Mouse (Mus musculus): ENCODE results near the gene Upp2. TPM values are rescaled to one million over a fixed set of nuclear protein-coding genes. Genes with fewer than 3 reads are reported as not detected.

Upp2 gene
- total and polyA plus RNA-seq, 3 experiments = 0.66 TPM; not detected in 2

DNA sequence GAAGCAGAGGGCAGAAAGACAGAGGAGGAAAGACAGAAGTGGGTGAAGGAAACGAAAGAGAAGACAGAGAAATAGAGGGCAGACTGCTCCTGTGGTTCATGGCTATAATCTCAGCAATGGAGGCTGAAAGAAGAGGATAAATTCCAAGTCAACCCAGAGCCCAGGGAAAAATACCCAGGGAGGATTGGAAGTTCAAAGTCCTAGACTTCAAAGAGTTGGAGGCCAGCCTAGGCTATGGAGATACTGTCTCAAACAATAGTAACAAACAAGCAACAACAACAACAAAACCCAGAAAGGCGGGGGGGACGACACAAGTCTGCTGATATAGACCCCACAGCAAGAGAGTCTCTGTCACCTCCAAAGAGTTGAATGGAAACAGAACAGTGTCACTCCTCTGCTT lies 14.8 kb upstream of the Upp2 start:
- Histone ChIP-seq H3K9me3 (replicated peaks) (peaks cover 51% of the 10 kb centered on the region), H3K4me3 (ENCODE audit: low read depth, low read length) (no peak overlapping the region), H3K36me3 (replicated peaks) (no peaks in the 10 kb centered on the region), H3K4me1 (ENCODE audit: insufficient read depth, low read depth, low read length) (no peaks in the 10 kb centered on the region), H3K27me3 (ENCODE audit: insufficient read depth, low read length) (no peaks in the 10 kb centered on the region)
- ATAC-seq (ENCODE audit: extremely low read depth, insufficient number of reproducible peaks, low FRiP score, poor library complexity, severe bottlenecking) (no peak), DNase-seq (ENCODE audit: low spot score) (no peak)
- TF ChIP-seq GATA1 (IDR thresholded peaks at IDR 0.05; ENCODE audit: borderline replicate concordance, low read length) = no peak
- TF ChIP-seq POLR2AphosphoS5 (IDR thresholded peaks at IDR 0.05; ENCODE audit: insufficient replicate concordance, low read depth, low read length) = no peak
- no peak for TF ChIP-seq CTCF (IDR thresholded peaks at IDR 0.05; ENCODE audit: low read depth, low read length)
- TF ChIP-seq TAL1 (conservative IDR thresholded peaks at IDR 0.05; ENCODE audit: low read depth, low read length) = no peak
- no peak for TF ChIP-seq GATA2 (IDR thresholded peaks at IDR 0.05; ENCODE audit: borderline replicate concordance, low read depth, low read length)

DNA sequence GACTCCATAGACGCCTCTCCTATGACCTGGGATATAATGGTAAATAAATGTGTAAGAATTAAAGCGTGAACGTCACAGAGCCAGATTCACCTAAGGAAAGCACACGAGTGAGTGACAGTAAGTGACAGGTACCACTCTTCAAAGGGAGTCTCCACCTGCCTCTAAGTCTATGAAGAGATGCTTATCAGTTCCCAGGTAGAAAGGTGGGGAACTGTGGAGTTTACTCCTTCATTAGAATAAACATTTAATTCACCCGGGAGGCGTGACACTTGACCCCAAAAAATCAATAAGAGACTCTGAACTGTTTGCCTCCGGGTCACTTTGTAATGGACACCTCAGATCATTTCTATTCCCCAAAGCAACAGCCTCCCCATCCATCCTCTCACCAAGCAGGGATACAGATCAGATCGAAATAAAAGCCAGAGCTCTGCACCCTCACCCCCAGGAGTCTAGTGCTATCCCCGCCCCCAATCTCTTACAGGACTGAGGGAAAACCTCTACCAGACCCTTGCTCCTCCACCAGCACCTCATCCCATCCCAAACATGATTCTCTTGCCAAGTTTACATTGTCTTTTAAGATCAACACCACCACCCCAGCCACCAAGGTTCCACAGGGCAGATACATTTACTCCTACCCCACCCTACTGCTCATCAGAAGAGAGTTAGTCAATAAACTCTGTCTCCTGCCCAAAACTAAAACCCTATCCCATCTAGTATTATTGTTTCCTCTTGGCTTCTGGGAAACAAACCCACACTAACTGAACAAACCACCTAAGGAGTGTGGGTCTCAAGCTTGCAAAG lies 9.9 kb upstream of the Upp2 start:
- no peaks in the 10 kb centered on the region for H3K36me3 ChIP-seq (replicated peaks)
- peaks cover 51% of the 10 kb centered on the region for H3K9me3 ChIP-seq (replicated peaks)
- no peaks in the 10 kb centered on the region for H3K27me3 ChIP-seq (ENCODE audit: insufficient read depth, low read length)
- H3K4me3 ChIP-seq (ENCODE audit: low read depth, low read length) = no peak overlapping the region
- H3K4me1 ChIP-seq (ENCODE audit: insufficient read depth, low read depth, low read length) = no peaks in the 10 kb centered on the region
- ATAC-seq (ENCODE audit: extremely low read depth, insufficient number of reproducible peaks, low FRiP score, poor library complexity, severe bottlenecking) = no peak
- DNase-seq (ENCODE audit: low spot score) = no peak
- no peak for TF ChIP-seq TAL1 (conservative IDR thresholded peaks at IDR 0.05; ENCODE audit: low read depth, low read length)
- no peak for TF ChIP-seq POLR2AphosphoS5 (IDR thresholded peaks at IDR 0.05; ENCODE audit: insufficient replicate concordance, low read depth, low read length)
- no peak for TF ChIP-seq GATA2 (IDR thresholded peaks at IDR 0.05; ENCODE audit: borderline replicate concordance, low read depth, low read length)
- TF ChIP-seq GATA1 (IDR thresholded peaks at IDR 0.05; ENCODE audit: borderline replicate concordance, low read length) = no peak
- TF ChIP-seq CTCF (IDR thresholded peaks at IDR 0.05; ENCODE audit: low read depth, low read length) = no peak

DNA sequence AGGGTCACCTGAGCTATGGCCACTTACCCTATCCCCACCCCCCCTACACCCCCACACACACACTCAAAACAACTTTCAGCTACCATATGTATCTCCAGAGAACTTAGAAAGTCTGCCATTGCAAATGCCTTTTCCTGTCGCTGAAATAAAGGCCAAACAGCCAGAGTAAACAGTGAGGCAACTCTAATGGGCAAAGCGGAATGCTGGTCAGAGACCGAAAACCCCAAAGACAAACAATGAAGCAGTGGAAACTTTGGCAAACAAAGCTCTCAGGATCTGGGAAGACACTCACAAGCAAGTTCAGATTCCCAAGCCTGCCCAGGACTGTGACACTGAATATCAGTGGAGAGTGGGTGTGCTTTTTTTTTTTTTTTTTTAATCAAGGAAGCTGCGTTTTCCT lies 5.0 kb upstream of the Upp2 start:
- Histone ChIP-seq H3K9me3 (replicated peaks) (peaks cover 67% of the 10 kb centered on the region), H3K36me3 (replicated peaks) (no peaks in the 10 kb centered on the region), H3K4me1 (ENCODE audit: insufficient read depth, low read depth, low read length) (no peaks in the 10 kb centered on the region), H3K4me3 (ENCODE audit: low read depth, low read length) (no peak overlapping the region), H3K27me3 (ENCODE audit: insufficient read depth, low read length) (no peaks in the 10 kb centered on the region)
- ATAC-seq (ENCODE audit: extremely low read depth, insufficient number of reproducible peaks, low FRiP score, poor library complexity, severe bottlenecking) (no peak), DNase-seq (ENCODE audit: low spot score) (no peak)
- TF ChIP-seq GATA1 (IDR thresholded peaks at IDR 0.05; ENCODE audit: borderline replicate concordance, low read length) (no peak), TAL1 (conservative IDR thresholded peaks at IDR 0.05; ENCODE audit: low read depth, low read length) (no peak), POLR2AphosphoS5 (IDR thresholded peaks at IDR 0.05; ENCODE audit: insufficient replicate concordance, low read depth, low read length) (no peak), CTCF (IDR thresholded peaks at IDR 0.05; ENCODE audit: low read depth, low read length) (no peak), GATA2 (IDR thresholded peaks at IDR 0.05; ENCODE audit: borderline replicate concordance, low read depth, low read length) (no peak)

DNA sequence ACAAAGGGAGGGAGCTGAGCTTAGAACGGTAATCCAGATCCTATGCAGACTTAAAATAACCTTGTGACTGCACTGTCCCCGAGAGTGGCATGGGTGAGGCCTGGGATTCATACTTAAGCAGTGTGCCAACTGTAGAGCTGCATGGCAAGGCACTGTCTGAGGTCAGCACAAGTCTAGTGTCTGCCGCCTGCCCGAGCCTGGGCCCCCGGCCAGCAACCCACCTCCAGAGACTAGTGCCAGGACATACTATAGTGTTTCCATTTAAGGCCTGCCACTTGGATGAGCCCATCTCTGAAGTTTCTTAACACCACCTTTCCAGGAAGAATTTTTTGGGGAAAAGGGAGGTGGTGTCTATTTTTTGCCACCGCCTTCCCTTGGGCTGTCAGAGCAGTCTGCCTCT lies 1.8 kb upstream of the Upp2 start:
- no peaks in the 10 kb centered on the region for H3K27me3 ChIP-seq (ENCODE audit: insufficient read depth, low read length)
- H3K4me1 ChIP-seq (ENCODE audit: insufficient read depth, low read depth, low read length) = no peaks in the 10 kb centered on the region
- peaks cover 59% of the 10 kb centered on the region for H3K9me3 ChIP-seq (replicated peaks)
- DNase-seq (ENCODE audit: low spot score) = no peak
- H3K36me3 ChIP-seq (replicated peaks) = no peaks in the 10 kb centered on the region
- TF ChIP-seq GATA1 (IDR thresholded peaks at IDR 0.05; ENCODE audit: borderline replicate concordance, low read length) = no peak
- no peak for TF ChIP-seq GATA2 (IDR thresholded peaks at IDR 0.05; ENCODE audit: borderline replicate concordance, low read depth, low read length)
- TF ChIP-seq CTCF (IDR thresholded peaks at IDR 0.05; ENCODE audit: low read depth, low read length) = no peak
- no peak for TF ChIP-seq POLR2AphosphoS5 (IDR thresholded peaks at IDR 0.05; ENCODE audit: insufficient replicate concordance, low read depth, low read length)
- no peak for TF ChIP-seq TAL1 (conservative IDR thresholded peaks at IDR 0.05; ENCODE audit: low read depth, low read length)
- ATAC-seq (ENCODE audit: extremely low read depth, insufficient number of reproducible peaks, low FRiP score, poor library complexity, severe bottlenecking) = no peak
- H3K4me3 ChIP-seq (ENCODE audit: low read depth, low read length) = no peak overlapping the region

DNA sequence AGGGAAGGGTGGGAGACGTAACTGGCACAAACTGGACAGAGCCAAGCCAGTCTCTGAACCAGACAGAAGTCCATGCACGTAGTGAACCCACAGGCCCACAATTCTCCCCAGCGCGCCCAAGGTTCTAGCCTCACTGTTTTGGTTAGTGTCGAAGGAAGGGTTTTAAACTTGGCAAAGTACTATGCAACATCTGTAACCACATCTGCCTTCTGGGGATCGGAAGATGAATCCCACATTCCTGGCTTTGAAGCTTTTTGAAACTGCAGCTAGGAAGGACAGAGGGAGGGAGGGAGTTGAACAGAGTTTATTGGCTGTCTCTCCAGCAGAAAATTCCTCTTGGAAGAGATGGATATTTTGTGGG lies 1.1 kb upstream of the Upp2 start:
- Histone ChIP-seq H3K4me1 (ENCODE audit: insufficient read depth, low read depth, low read length) (no peaks in the 10 kb centered on the region), H3K4me3 (ENCODE audit: low read depth, low read length) (no peak overlapping the region), H3K27me3 (ENCODE audit: insufficient read depth, low read length) (no peaks in the 10 kb centered on the region), H3K36me3 (replicated peaks) (no peaks in the 10 kb centered on the region), H3K9me3 (replicated peaks) (peaks cover 55% of the 10 kb centered on the region)
- TF ChIP-seq CTCF (IDR thresholded peaks at IDR 0.05; ENCODE audit: low read depth, low read length) = no peak
- no peak for TF ChIP-seq POLR2AphosphoS5 (IDR thresholded peaks at IDR 0.05; ENCODE audit: insufficient replicate concordance, low read depth, low read length)
- no peak for TF ChIP-seq GATA2 (IDR thresholded peaks at IDR 0.05; ENCODE audit: borderline replicate concordance, low read depth, low read length)
- no peak for TF ChIP-seq TAL1 (conservative IDR thresholded peaks at IDR 0.05; ENCODE audit: low read depth, low read length)
- no peak for TF ChIP-seq GATA1 (IDR thresholded peaks at IDR 0.05; ENCODE audit: borderline replicate concordance, low read length)
- no peak for ATAC-seq (ENCODE audit: extremely low read depth, insufficient number of reproducible peaks, low FRiP score, poor library complexity, severe bottlenecking)
- no peak for DNase-seq (ENCODE audit: low spot score)

DNA sequence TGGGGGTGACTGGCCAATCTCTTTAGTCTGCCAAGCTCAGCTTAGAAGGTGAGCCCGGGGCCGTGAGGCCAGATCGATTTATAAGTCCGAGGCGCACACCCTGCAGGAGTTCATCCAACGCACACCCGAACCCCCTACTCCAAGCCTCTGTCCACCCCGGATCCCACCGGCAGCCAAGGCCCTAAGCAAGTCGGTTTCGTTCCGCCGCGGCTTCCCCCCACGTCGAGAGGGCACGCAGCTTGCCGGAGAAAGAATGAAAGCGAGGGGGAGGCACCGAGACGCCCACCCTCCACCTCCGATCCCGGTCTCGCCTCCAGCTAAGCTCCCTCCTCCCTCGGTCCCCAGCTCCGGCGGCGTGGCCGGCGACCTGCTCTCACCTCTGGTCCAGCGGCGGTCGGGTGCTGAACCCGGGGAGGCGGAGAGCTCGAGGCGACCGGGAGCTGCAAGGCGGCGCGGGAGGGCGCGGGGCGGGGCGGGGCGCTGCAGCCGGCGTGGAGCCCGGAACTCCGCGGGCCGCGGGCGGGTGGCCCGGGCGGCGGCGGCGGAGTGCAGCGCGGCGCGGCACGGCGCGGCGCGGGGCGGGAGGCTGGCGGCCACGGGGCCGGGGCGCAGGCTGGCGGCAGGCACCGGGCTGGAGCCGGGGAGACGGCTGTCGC lies 560 bp upstream of the Upp2 start:
- peaks cover 58% of the 10 kb centered on the region for H3K9me3 ChIP-seq (replicated peaks)
- no peak for TF ChIP-seq POLR2AphosphoS5 (IDR thresholded peaks at IDR 0.05; ENCODE audit: insufficient replicate concordance, low read depth, low read length)
- H3K4me1 ChIP-seq (ENCODE audit: insufficient read depth, low read depth, low read length) = no peaks in the 10 kb centered on the region
- ATAC-seq (ENCODE audit: extremely low read depth, insufficient number of reproducible peaks, low FRiP score, poor library complexity, severe bottlenecking) (no peak), DNase-seq (ENCODE audit: low spot score) (no peak)
- H3K27me3 ChIP-seq (ENCODE audit: insufficient read depth, low read length) = no peaks in the 10 kb centered on the region
- no peaks in the 10 kb centered on the region for H3K36me3 ChIP-seq (replicated peaks)
- no peak overlapping the region; the same call in 1 of the 2 replicates for H3K4me3 ChIP-seq (ENCODE audit: low read depth, low read length)
